Mouse (Mus musculus): ENCODE measurements around the gene Daxx. TPM values are rescaled to one million over a fixed set of nuclear protein-coding genes. Genes with fewer than 3 reads are reported as not detected.
"Not testable (repeated sequence)": the region's sequence is repeated elsewhere in the genome, so short reads cannot be mapped to it uniquely, and the experiment has no call there.

The Daxx gene
- polyA plus RNA-seq (2012; rRNA removed), result 33.7 and 35.9 TPM in 2 replicates

DNA sequence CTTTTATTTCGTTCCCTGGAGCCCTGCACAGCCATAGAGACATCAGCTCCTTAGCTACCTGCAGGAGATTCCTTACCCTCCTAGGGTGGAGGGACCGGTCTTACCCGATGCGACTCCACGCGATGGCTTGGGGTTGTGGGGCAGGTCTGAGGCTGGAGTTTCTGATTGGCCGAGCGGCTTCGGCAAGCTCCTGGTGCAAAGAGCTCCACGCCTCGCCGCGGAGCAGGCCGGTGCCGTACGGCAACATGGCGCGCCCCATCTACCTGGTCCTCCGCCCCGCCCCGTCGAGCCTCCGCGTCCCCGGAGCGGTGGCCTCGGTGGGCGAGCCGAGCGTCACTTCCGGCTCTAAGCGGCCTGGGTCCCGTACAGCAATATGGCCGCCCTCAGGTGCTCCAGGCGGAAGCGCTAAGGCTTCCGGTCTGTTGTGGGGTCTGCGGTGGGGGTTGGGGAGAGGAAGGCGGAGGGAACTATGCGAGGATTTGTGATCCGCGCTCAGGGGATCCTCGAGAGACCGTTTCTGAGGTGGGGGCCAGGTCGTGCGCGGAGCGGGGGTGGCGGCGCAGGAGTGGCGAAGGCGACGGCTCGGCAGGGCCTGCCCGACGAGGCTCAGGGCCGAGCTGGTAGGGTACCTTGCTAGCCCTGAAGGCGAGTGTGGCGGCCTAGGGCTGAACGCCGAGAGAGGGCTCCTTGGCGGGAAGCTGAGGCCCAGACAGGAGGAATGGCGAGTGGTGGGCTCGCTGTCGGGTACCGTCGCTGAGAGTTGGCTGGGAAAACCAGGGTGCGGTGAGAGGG, at the start of gene Daxx:
Gene Daxx (plus strand): TSS at position 338 of the 792 bp plus-strand sequence.
- H3K4me1 ChIP-seq (ENCODE audit: control insufficient read depth, insufficient read depth, low read length), result peaks cover 2% of the 10 kb centered on the region; the same call in 1 of the 2 replicates
- WGBS, result under 1% methylated on average over 68 of the region's 68 CpGs
- H3K4me3 ChIP-seq (replicated peaks; ENCODE audit: extremely low read depth, low read depth, low read length), result peak within 1 kb of the TSS; percentile 86
- peak; percentile 96 for DNase-seq
- TF ChIP-seq POLR2A (IDR thresholded peaks at IDR 0.05; ENCODE audit: borderline replicate concordance, extremely low read depth, low read depth, low read length), result peak; percentile 72; the same call in 1 of the 2 replicates
- no peak for TF ChIP-seq CTCF (IDR thresholded peaks at IDR 0.05; ENCODE audit: insufficient read depth, low read length)

DNA sequence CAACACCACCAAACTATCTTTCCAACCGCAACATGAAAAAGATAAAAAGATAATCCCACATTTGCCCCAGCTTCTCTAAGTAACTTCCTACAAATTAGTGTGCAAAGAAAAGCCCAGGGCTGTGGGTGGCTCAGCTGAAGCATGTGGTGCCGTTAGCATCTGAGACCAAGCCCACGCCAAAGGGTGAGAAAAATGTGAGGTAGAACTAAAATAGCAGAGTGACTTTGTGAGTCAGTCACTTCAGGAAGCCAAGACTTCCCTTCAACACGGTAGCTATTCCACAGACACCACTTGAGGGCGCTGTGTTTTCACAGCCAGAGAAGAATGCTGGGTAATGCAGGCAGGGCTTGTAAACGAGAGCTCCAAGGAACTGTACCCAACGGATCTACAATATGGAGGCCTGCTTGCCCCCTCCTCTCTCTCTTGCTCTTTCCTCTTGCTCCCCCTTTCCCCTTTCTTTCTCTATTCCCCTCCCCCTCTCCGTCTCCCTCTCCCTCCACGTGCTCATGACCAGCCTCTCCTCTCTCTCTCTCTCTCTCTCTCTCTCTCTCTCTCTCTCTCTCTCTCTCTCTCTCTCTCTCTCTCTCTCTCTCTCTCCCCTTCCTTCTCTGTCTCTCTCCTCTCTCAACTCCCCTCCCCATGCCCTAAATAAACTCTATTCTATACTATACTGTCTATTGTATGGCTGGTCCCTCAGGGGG, 43.7 kb upstream of the Daxx start:
- DNase-seq, result peak; percentile 50
- 18% methylated on average over 8 of the region's 9 CpGs for WGBS
- Histone ChIP-seq H3K4me1 (ENCODE audit: control insufficient read depth, insufficient read depth, low read length) (no peaks in the 10 kb centered on the region), H3K4me3 (replicated peaks; ENCODE audit: extremely low read depth, low read depth, low read length) (no peak overlapping the region)
- TF ChIP-seq CTCF (IDR thresholded peaks at IDR 0.05; ENCODE audit: insufficient read depth, low read length) (peak; percentile 45), POLR2A (IDR thresholded peaks at IDR 0.05; ENCODE audit: borderline replicate concordance, extremely low read depth, low read depth, low read length) (no peak)

DNA sequence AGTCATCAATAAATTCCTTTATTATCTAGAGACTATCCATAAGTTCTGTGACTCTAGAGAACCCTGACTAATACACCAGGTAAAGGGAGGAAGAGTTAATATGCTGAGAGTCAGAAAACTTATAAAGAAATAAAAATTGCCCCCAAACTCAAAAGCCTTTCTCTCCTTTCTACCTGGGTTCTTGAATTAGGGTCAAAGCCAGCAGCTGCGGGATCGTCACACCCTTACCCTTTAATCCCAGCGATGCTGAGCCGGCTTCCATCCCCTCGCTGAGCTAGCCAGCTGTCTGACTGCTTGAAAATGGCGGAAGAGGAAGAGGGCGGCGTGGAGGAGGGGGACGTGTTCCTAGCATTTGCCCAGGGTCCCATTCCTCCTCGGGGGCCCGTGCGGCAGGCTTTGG, 35.7 kb upstream of the Daxx start, which contains the start of gene Gm7029:
Gene Gm7029 (plus strand): TSS at position 301 of the 400 bp plus-strand sequence.
- 91% methylated on average over 4 of the region's 12 CpGs for WGBS
- H3K4me3 ChIP-seq (replicated peaks; ENCODE audit: extremely low read depth, low read depth, low read length); H3K4me1 ChIP-seq (ENCODE audit: control insufficient read depth, insufficient read depth, low read length); DNase-seq: not testable (repeated sequence)

DNA sequence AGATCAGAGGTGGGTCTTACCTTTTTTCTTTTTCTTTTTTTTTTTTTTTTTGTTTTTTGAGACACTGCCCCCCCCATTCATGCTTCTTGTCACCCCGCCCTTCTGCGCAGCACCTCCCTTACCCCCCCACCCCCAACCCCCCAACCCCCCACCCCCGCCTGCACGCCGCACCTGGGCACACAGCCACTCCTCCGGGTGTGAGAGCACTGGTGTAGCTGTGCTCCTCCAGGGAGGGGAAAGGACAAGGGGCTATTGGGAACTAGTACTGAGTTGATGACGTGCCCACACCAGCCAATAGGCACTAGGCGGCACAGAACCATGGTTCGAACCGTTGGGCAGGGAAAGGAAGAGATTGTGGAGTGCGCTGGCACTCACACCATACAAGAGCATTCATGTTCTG, 34.8 kb upstream of the Daxx start:
- H3K4me3 ChIP-seq (replicated peaks; ENCODE audit: extremely low read depth, low read depth, low read length), result no peak overlapping the region
- DNase-seq, result peak; percentile 30
- no peaks in the 10 kb centered on the region for H3K4me1 ChIP-seq (ENCODE audit: control insufficient read depth, insufficient read depth, low read length)
- TF ChIP-seq POLR2A (IDR thresholded peaks at IDR 0.05; ENCODE audit: borderline replicate concordance, extremely low read depth, low read depth, low read length) (no peak), CTCF (IDR thresholded peaks at IDR 0.05; ENCODE audit: insufficient read depth, low read length) (no peak)
- WGBS, result 84% methylated on average over 10 of the region's 11 CpGs

DNA sequence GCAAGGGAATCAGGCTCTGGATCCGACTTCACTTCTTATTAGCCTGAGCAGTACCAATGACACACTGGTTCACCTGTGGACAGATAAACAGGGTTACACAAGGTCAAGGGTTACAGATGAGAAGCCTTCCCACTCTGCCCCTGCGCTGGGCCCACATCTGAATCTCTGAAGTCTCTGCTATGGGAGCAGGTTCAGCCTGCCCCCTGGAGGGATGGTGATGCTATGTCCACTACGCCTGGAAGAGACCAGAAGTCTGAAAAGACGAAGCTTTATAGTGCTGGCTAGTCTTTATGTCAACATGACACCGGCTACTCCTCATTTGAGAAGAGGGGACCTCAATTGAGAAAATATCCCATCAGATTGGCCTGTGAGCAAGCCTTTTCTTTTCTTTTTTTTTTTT, 33.4 kb upstream of the Daxx start:
- H3K4me1 ChIP-seq (ENCODE audit: control insufficient read depth, insufficient read depth, low read length); H3K4me3 ChIP-seq (replicated peaks; ENCODE audit: extremely low read depth, low read depth, low read length); DNase-seq: not testable (repeated sequence)
- TF ChIP-seq CTCF (IDR thresholded peaks at IDR 0.05; ENCODE audit: insufficient read depth, low read length), result 0 out of 2 replicates have a peak, but pooled peaks have one; percentile 5
- 81% methylated on average over 5 of the region's 5 CpGs for WGBS

DNA sequence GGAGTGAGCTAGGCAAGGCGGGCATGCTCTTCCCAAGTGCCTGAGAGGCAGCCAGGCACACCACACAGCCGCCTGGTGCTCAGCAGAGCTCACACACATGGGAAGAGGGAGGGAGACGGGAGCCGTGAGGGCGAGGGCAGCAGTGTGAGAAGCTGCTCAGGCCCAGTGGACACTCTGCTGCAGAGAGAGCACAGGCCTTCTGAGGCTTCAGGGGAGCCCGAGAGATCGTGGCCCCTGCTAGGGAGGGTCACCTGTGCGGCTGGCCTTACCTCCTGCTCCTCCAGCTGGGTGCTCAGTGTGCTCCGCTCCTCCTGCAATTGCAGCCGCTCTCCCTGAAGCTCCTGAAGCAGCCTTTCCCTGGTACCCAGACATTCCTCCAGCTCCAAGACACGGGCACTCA, 24.9 kb upstream of the Daxx start:
- not testable (repeated sequence) for H3K4me1 ChIP-seq (ENCODE audit: control insufficient read depth, insufficient read depth, low read length); DNase-seq; H3K4me3 ChIP-seq (replicated peaks; ENCODE audit: extremely low read depth, low read depth, low read length)
- WGBS, result 93% methylated on average over 10 of the region's 11 CpGs

DNA sequence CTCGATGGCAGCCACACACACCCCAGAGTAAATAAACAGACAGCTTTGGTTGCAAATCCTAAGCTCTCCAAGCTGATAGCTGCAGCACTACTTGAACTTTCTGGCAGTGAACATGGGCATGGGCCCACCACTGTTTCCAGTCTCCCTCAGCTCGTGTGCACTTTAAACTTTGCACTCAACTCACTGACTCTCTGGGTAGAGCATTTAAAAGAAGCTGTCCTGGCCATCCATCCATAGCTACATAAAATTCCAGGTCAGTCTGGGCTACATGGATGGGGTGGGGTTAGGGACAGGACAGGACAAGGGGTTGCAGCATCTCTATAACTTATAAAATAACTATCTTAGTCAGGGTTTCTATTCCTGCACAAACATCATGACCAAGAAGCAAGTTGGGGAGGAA, 21.4 kb upstream of the Daxx start:
- H3K4me3 ChIP-seq (replicated peaks; ENCODE audit: extremely low read depth, low read depth, low read length); H3K4me1 ChIP-seq (ENCODE audit: control insufficient read depth, insufficient read depth, low read length); DNase-seq: not testable (repeated sequence)
- WGBS, result 42% methylated on average over 2 of the region's 2 CpGs

DNA sequence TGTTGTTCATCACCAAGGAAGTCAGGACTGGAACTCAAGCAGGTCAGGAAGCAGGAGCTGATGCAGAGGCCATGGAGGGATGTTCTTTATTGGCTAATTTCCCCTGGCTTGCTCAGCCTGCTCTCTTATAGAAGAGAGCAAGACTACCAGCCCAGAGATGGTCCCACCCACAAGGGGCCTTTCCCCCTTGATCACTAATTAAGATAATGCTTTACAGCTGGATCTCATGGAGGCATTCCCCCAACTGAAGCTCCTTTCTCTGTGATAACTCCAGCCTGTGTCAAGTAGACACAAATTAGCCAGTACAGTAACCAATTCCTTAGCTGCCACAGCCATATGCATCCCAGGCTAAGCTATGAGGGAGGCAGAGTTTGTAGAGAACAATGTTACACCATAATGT, 21.0 kb upstream of the Daxx start:
- H3K4me1 ChIP-seq (ENCODE audit: control insufficient read depth, insufficient read depth, low read length); H3K4me3 ChIP-seq (replicated peaks; ENCODE audit: extremely low read depth, low read depth, low read length); DNase-seq: not testable (repeated sequence)

DNA sequence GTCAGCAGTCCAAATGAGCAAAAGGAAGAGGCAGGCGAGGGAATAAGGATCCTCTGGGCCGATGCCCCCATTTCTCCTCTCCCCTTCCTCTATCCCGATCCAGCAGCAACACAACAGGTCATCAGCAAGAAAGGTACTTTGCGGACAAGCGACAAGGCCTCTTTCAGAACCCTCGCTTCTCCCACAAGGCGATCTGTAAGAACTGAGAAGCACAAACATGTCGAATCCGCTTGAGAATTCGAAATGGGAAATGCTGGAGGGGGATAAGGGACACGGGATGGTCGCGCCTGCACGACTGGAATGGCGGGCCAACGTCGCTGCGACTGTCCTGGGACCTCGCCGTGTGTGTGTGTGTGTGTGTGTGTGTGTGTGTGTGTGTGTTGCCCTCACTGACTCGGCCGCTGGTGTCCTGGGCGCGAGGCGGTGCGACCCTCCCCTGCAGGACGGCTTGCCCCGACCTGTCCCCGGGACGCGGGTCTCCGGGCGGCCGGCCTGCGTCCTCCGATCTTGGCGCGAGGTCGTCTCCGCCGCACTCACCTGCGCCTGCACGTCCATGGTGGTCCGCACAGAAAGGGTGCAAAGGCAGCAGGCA, 19.2 kb upstream of the Daxx start:
- DNase-seq; H3K4me1 ChIP-seq (ENCODE audit: control insufficient read depth, insufficient read depth, low read length): not testable (repeated sequence)
- 1% methylated on average over 44 of the region's 44 CpGs for WGBS
- peak overlapping the region; percentile 82 for H3K4me3 ChIP-seq (replicated peaks; ENCODE audit: extremely low read depth, low read depth, low read length)

DNA sequence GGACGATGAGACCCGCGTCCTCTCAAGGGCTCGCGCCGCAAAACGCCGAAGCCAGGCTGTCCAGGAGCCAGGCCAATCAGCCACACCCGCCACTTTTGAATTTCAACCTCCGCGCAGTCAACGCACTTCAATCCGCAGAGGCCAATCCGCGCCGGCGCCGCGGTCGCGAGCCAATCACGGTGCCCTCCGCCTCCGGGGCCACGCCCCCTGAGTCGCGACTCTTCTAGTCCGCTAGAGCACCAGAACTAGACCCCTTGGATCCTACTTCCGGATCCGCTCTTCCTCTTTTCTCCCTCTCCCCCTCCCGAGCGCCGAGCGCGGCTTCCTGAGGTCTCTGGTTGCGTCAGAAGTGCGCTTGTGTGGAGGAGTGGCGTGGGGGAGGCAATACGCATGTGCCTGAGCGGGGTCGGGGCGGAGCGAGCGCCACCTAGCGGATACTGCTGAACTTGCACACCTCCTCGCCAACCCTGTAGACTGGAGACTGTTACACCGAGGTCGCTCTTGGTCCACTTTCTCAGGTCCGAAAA, 18.6 kb upstream of the Daxx start, which contains the start of gene Kifc1:
Gene Kifc1 (minus strand): TSS at position 129 of the 527 bp plus-strand sequence.
- DNase-seq, result peak; percentile 98
- TF ChIP-seq CTCF (IDR thresholded peaks at IDR 0.05; ENCODE audit: insufficient read depth, low read length) (peak; percentile 93), POLR2A (IDR thresholded peaks at IDR 0.05; ENCODE audit: borderline replicate concordance, extremely low read depth, low read depth, low read length) (no peak)
- Histone ChIP-seq H3K4me3 (replicated peaks; ENCODE audit: extremely low read depth, low read depth, low read length) (peak within 1 kb of the TSS; percentile 82), H3K4me1 (ENCODE audit: control insufficient read depth, insufficient read depth, low read length) (0 out of 2 replicates have a peak, but pooled peaks cover 3% of the 10 kb centered on the region)
- under 1% methylated on average over 49 of the region's 49 CpGs for WGBS
